Mouse (Mus musculus): ENCODE measurements around the gene Gstt4.

- TF ChIP-seq CTCF (IDR thresholded peaks at IDR 0.05; ENCODE audit: low read depth) = no peak
- no peak for TF ChIP-seq EP300 (optimal IDR thresholded peaks at IDR 0.05)
These were observed 27.5 kb downstream of the Gstt4 start for GRCm38 (mm10) chr10:75794880-75795279.
